Mouse (Mus musculus) testis, adult 2 months (tissue): Measurements from ENCODE around the gene Zfp488.

ENCODE experiments used
- CTCF ChIP-seq: fragments of 200-500 bp; IDR thresholded peaks from 2 replicates; pipeline ENCODE4 v1.5.1; 2012; ENCODE audit warnings: low read depth, mild to moderate bottlenecking, inconsistent platforms, low read length, moderate library complexity; ENCODE audit not compliant: control insufficient read depth, insufficient read depth, insufficient replicate concordance
- POLR2A ChIP-seq: fragments of 200-500 bp; IDR thresholded peaks from 2 replicates; pipeline ENCODE4 v1.6.1; 2012; ENCODE audit warnings: low read depth, mild to moderate bottlenecking, inconsistent platforms, low read length, moderate library complexity; ENCODE audit not compliant: control insufficient read depth

DNA sequence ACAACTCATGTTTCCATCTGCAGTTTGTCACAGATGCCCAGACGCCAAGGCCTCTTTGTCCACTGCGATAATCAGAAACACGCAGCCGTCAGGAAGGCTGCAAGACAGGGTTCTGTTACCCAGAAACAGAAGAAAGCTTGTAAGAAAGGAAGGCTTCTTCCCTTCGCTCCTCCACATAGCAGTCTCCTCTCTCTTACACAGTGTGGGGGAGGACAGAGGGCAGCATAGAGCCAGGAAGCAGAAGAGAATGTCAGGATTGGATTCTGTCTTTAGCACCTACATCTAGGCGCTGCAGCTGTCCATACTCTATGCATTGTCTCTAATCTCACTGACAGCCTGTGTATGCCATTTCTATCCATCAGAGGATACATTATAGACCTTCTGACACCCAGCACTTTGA lies 18.9 kb upstream of the Zfp488 start:
- TF ChIP-seq POLR2A (no peak), CTCF (no peak)
